Mouse (Mus musculus) cerebellum, postnatal 10 days (tissue): Measurements from ENCODE around the gene Cacna2d2.

ENCODE experiments used
- DNase-seq, 2 experiments: peaks; one replicate each; pipeline ENCODE4 v3.0.0; 2021; ENCODE audit warnings: mixed read lengths in 2 of 2

Cacna2d2 gene

GRCm38 (mm10) chr9:107464130-107464529 lies 64.7 kb downstream of the Cacna2d2 start:
- peak; percentile 62 to 64 for DNase-seq

DNA sequence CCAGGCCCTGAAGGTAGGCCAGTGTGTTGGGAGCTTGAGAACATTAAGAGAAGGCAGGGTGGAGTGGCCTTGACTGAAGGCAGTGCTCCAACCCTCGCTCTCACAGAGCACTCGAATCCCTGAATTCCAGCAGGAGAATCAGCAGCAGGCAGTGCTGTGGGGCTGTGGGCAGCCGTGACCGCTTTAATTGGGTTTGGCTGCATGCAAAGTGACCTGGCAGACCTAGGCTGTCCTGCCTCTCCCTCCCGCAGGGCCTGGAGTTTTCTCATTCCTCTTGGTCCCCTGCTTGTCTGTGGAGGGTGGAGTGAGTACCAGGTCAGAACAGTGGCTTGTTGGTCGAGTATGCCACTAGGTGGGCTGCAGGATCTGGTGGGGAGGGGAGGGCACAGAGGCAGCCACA lies 66.2 kb downstream of the Cacna2d2 start:
- peak; percentile 54 to 64 for DNase-seq

DNA sequence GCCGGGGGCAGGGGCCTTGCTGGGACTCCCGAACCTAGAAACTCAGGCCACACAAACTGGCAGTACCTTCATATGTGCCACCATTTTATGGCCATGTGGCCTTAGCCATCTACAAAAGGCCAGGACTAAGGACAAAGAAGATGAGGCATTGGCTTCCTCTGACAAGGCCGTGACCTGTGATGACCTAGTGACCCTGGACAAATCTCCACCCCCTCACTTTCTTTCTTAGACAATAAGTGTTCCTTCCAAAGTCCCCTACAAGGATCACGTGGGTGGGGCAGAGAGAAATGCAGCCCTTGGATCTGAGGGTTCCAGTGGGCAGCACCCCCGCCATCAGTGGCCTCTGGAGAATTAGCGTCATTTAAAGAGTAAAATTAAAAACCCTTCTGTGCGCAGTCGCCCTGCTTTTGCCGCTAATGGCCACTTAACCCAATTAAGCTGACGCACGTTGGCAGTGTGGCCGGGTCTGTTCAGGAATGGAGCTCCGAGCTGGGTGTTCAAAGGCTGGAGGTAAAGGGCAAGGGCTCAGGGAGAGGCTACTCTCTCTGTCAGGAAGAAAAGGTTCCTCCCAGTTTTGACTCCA lies 69.9 kb downstream of the Cacna2d2 start:
- DNase-seq, result no peak

DNA sequence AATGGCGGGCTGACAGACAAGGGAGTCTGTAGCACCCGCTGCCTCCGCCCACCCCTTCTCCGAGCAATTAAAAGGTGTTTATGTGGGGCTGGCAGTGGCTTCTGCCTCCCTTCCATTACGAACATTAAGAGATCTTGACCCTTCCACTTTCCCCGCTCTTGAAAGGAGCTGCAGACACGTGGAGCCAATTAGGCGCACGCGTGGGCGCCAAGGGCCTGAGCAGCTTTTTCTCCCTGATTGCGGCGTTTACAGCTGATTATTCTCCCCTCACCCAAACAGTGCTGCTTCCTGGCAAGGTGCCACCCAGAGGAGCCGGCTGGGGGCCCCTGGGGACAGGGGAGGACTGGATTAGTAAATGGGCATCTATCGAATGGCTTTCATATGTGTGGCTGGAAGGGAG lies 71.0 kb downstream of the Cacna2d2 start:
- peak in 1 of 2 experiments; percentile 43 for DNase-seq

DNA sequence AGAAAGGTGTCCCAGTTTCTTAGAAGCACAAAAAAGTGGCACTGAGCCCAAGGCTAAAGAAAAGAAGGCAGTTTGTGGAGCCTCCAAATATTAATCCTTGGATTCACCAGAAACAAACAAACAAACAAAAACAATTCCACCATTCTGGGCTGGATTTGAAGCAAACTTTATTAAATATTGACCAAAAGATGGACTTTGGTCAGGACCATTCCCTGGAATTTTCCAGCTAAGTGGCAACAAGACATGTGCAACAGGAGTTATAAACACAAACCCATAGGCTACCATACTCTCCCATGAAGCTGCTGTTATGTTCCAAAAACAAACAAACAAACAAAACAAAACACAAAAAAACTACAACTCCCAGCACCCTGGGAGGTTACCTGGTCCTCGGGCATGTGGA lies 74.6 kb downstream of the Cacna2d2 start:
- DNase-seq, result no peak

DNA sequence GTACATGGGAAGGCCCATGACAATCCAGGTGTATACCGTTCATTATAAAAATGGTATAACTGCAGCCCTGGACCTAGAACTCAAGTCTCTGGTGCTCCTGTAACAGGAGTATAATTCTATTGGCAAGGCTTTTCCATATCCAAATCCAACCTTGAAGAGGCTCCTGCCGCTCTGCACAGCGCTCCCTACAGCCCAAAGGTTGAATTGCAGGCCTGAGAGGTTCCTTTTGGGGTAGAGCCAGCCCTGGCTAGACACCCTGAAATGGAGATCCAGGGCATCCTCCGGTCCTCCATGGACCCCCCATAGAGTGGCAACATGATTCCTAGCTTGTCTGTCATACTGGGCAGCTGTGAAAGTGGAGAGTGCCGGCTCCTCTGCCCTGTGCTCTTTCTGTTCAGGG lies 79.6 kb downstream of the Cacna2d2 start:
- DNase-seq, result peak; percentile 51 to 75

GRCm38 (mm10) chr9:107479593-107479992 lies 80.2 kb downstream of the Cacna2d2 start:
- DNase-seq, result peak in 1 of 2 experiments; percentile 40

- no peak for DNase-seq
Measured at GRCm38 (mm10) chr9:107480477-107481069, 81.2 kb downstream of the Cacna2d2 start.

GRCm38 (mm10) chr9:107481340-107481739 lies 81.9 kb downstream of the Cacna2d2 start:
- no peak for DNase-seq

- DNase-seq, result peak; percentile 66 to 69
Measured at GRCm38 (mm10) chr9:107482004-107482403, 82.6 kb downstream of the Cacna2d2 start.

- no peak for DNase-seq
Measured at GRCm38 (mm10) chr9:107482770-107483169, 83.4 kb downstream of the Cacna2d2 start.

DNA sequence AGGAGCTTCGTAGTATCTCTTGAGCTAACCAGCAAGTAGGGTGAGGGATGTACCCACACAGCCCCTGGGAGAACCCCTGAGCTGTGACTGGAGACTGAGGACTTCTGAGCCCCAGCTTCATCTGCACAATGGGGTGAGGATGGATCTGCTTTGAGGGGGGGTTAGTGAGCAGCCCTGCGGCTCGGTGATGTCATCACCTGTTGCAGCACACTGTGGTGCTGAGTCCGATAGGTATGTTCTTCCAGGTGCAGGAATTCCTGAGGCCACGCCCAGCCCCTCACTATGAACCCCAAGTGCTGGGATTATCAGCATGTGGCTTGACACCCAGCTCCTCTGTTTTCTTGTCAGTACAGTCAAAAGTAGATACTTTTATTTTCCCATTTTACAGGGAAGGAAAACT lies 84.3 kb downstream of the Cacna2d2 start:
- DNase-seq, result no peak

DNA sequence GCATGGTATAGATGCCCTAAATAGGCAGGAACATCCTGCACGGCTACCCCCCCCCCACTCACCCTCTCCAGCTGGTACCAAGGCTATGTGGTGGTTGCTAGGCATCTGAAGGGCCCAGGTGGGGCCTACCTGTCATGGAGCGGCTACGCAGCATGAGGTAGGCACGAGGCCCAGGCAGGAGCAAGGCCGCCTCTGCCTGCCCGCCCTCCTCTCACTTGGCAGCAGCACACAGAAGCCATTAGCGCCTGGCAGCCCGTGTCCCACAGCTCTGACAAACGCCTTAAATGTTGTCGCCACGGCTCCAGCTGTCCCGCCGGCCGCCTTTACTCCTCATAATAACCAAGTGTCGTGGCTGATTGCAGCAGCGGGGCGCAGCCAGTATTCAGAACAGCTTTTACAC lies 84.9 kb downstream of the Cacna2d2 start:
- peak; percentile 93 to 96 for DNase-seq

DNA sequence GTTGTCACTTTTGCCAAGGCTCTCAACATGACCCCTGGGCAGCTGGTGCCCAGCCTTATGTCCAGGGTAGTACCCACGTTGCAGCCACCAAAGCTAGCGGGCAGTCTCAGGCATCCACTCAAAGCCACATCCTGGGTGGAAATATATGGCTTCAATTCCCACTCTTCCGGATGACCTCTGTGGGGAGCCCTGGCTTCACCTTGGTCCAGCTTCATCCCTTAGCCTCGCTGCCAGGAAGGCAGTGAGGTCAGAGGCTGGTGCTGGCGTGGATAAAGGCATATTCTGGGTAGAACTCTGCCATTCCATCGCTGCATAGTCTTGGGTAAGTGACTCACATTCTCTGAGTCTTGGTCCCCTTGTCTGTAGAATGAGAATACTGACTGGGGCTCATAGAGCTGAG lies 85.4 kb downstream of the Cacna2d2 start:
- no peak for DNase-seq

DNA sequence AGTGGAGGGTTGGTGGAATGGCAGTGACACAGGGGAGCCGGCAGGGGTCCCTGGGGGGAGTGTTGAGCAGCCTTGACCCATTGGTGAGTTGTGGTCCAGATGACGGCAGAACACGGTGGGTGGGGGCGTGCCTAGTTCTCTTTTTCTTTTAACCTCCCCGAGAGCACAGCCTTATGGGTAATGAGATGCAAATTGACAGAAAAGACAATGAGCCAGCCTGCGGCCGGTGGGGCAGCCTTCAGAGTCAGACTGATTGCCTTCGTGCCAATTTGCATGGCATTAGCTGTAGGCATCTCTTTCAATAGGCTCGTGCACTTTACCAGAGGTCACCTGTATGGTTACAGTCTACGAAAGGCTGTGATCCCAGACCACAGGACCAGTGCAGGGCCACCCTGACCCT lies 86.7 kb downstream of the Cacna2d2 start:
- DNase-seq, result peak in 1 of 2 experiments; percentile 41

GRCm38 (mm10) chr9:107486507-107487225 lies 87.3 kb downstream of the Cacna2d2 start:
- DNase-seq, result no peak

- DNase-seq, result no peak
Measured at GRCm38 (mm10) chr9:107490146-107490545, 90.7 kb downstream of the Cacna2d2 start.

GRCm38 (mm10) chr9:107490625-107491024 lies 91.2 kb downstream of the Cacna2d2 start:
- no peak for DNase-seq

DNA sequence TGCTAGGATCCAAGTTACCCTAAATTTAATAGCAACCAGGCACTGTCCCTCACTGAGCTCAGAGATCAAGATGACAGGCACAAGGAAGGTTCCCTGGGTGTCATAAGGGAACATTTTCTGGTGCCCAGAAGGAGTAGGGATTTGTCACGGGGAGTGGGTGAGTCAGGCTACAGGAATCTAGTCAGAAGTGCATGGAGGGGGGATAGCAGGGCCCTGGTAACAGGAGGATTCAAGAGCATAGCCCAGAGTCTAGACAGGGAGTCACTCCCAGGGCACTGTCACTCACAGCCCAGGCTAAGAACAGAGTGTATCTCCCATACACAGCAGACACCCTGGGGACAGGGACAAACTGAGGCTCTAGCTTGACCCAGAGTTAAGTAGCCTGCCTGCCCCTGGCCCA lies 94.1 kb downstream of the Cacna2d2 start:
- no peak for DNase-seq

- DNase-seq, result no peak
Measured at GRCm38 (mm10) chr9:107494238-107494637, 94.8 kb downstream of the Cacna2d2 start.

DNA sequence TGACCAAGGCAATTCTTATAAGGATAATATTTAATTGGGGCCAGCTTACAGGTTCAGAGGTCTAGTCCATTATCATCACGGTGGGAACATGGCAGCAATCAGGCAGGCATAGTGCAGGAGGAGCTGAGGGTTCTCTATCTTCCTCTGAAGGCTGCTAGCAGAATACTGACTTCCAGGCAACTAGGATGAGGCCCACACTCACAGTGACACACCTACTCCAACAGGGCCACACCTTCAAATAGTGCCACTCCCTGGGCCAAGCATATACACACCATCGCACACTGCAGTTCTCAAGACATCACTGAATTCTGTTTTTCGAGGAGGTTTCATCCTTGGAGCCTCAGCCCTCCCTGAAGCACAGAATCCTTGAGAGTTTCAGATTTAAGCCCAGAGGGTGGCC lies 96.9 kb downstream of the Cacna2d2 start:
- no peak for DNase-seq

GRCm38 (mm10) chr9:107500708-107501286 lies 101.4 kb downstream of the Cacna2d2 start:
- no peak for DNase-seq

- DNase-seq, result peak; percentile 64 to 77
Measured at GRCm38 (mm10) chr9:107502131-107502846, 102.9 kb downstream of the Cacna2d2 start.
